Mouse (Mus musculus) retina, embryonic 14.5 days (tissue): ENCODE data around the gene Selenoh.

Experiments
- DNase-seq: peaks from one replicate; pipeline ENCODE4 v3.0.0-alpha.2; 2015; ENCODE audit warnings: low spot score

Selenoh gene

GRCm38 (mm10) chr2:84670569-84670933 lies at the start of gene Selenoh:
Gene Selenoh, minus strand, starts transcription at chr2:84670770.
- DNase-seq: peak; percentile 94

- no peak for DNase-seq
These were observed 46.8 kb upstream of the Selenoh start for GRCm38 (mm10) chr2:84717357-84717756.

GRCm38 (mm10) chr2:84716423-84717355 lies 46.1 kb upstream of the Selenoh start:
- DNase-seq: peak; percentile 2

GRCm38 (mm10) chr2:84715562-84716361 lies 45.2 kb upstream of the Selenoh start:
- peak; percentile 94 for DNase-seq

GRCm38 (mm10) chr2:84714811-84715561 lies 44.4 kb upstream of the Selenoh start, which contains the start of gene Zdhhc5:
Gene Zdhhc5, minus strand, starts transcription at chr2:84715180.
- DNase-seq: peak; percentile 99

- no peak for DNase-seq
These were observed 43.8 kb upstream of the Selenoh start for GRCm38 (mm10) chr2:84714422-84714810.

DNA sequence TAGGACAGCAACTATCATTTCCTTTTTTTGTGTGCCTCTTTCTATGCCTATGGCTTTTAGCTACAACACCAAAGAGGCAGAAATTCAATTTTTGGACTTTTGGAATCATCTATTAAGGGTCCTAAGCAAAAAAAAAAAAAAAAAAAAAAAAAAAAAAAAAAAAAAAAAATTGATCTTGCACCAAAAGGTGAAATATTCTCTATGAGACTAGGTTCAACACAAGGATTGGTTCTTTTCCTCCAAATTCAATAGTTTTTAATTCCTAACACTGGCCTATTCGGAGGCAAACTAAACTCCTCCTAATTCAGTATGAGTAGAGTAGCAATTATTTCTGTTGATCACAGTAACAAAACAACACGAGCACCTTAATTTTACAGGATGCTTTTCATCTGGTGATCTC lies 41.3 kb upstream of the Selenoh start:
- DNase-seq: no peak

GRCm38 (mm10) chr2:84707523-84707922 lies 37.0 kb upstream of the Selenoh start:
- no peak for DNase-seq

- no peak for DNase-seq
These were observed 34.7 kb upstream of the Selenoh start for GRCm38 (mm10) chr2:84705295-84705694.

GRCm38 (mm10) chr2:84704329-84704728 lies 33.8 kb upstream of the Selenoh start:
- no peak for DNase-seq

DNA sequence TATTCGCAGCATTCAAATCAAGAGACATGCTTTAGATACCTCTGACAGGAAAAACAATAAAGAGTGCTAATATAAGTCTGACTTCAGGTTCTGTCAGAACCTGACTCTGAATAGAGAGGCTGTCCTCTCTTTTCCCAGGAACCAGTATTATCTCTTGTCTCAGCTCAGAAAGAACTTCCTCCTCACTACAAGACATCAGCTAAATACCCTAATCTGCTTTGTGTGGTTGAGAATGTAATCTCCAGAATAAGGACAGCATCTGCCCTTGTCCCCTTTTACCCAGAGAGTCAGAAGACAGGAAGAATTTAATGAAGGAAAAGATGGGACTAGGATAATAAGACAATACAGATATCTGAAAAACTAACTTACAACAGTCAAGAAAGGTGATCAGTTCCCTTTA lies 32.9 kb upstream of the Selenoh start:
- no peak for DNase-seq

- DNase-seq: no peak
These were observed 24.6 kb upstream of the Selenoh start for GRCm38 (mm10) chr2:84695007-84695695.

GRCm38 (mm10) chr2:84690050-84690449 lies 19.5 kb upstream of the Selenoh start:
- DNase-seq: no peak

DNA sequence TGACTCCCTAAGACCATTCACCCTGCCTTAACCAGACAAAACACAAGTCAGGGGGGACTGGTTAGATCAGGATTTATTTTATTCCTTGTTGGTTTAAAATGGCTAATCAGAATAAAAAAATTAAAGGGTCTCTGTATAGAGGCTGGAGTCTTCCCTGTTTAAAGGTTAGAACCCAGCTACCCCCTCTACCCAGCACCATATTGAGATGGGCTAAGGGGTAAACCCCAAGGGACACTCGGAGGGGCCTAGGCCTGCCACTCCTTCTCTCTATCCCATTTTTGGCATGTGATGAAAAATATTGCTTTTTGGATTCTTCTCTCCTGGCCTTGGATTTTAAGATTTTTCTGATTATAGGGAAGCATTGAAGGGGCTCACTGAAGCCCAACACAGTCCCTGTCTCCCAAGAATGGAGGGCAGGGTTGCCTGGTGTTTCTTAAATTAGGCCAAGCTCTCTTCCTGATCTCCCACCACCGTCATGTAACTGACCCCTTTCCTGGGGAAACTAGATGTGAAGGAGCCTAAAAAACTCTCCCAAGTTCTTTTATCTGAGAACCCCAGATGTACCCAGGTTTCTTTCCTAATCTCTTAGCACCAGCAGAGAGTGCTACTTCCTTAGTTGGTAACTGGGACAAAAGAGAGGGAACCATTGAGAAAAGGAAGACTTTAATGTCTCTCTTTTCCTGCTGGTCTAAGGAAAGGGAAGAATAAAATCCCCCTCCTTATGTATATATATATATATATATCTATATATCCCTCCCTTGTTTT lies 17.7 kb upstream of the Selenoh start:
- DNase-seq: no peak

- no peak for DNase-seq
These were observed 12.1 kb upstream of the Selenoh start for GRCm38 (mm10) chr2:84682605-84683183.

DNA sequence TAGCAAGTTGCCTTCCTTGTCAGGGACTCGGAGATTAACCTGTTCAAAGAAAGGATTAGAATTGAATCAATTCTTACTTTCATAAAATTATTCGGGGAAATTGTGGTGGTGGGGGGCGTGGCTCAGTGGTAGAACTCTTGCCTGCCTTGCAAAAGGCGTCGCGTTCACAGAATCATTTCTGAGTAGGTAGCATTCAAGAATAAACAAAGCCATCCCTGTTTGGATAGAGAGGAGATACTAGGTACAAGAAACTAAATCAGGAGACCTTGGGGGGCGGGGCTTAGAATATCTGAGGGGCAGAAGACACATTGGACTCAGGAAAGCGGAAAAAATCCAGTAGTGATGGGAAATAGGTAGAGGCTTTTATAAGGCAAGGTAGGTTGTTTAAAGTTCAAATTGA lies 8.4 kb upstream of the Selenoh start, which contains the start of gene Tmx2:
Gene Tmx2 (minus strand): TSS at position 125 of the 400 bp plus-strand sequence.
- DNase-seq: no peak

GRCm38 (mm10) chr2:84677968-84678880 lies 7.7 kb upstream of the Selenoh start, which contains the start of the genes Gm28635 and Med19:
Gene Gm28635, minus strand, starts transcription at chr2:84678041.
Gene Med19, plus strand, starts transcription at chr2:84678402.
- DNase-seq: peak; percentile 100

DNA sequence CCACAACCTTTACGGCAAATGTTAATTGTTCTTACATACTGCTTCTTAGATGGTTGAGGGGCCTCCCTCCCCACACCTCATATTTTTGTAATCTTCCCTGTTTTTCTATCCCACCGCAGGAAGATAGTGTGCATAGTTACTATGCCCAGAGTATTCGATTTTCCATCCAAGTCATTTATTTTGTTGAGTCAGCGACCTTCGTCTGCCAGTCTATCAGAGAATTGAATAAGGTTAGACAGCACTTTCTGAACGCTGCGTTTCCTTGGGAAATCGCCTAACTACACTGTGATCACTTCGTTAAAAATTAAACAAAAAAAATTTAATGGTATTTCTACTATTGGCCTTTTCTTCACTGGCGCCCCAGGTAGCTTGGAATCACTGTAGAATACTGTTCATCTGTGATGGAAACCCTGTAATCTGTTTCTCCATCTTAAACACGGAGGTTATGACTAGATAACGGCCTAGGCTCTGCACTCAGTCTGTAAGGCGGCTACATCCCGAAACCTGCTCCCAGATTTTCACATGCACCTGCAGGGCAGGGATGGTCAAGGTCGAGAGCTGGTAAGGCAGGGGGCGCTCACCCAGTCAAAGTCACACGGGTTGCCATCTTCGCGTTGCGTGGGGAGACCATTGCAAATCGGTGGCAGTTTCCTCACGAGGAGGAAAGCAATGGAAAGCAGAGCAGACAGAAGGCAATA lies 6.8 kb upstream of the Selenoh start:
- peak; percentile 55 for DNase-seq
